Mouse (Mus musculus) embryonic facial prominence, embryonic 12.5 days (tissue): ENCODE data around the gene Prpf19. TPM values are rescaled to one million over a fixed set of nuclear protein-coding genes. Genes with fewer than 3 reads are reported as not detected.

ENCODE experiments used
- ATAC-seq: fragments of 200-750 bp; cut with Nextera tagmentation; 2 replicates; pipeline ENCODE4 v1.8.0; 2017; ENCODE audit not compliant: insufficient number of reproducible peaks, insufficient read depth, low FRiP score, low TSS enrichment
- H3K27ac ChIP-seq: fragments of 300-500 bp; sonication (generic); 2 replicates; pipeline ENCODE4 v1.5.1; 2016; ENCODE audit warnings: mild to moderate bottlenecking
- H3K27me3 ChIP-seq: fragments of 300-500 bp; sonication (generic); 2 replicates; pipeline ENCODE4 v1.6.1; 2016; ENCODE audit warnings: mild to moderate bottlenecking, moderate library complexity
- H3K36me3 ChIP-seq: fragments of 300-500 bp; sonication (generic); 2 replicates; pipeline ENCODE4 v1.6.1; 2016; ENCODE audit warnings: mild to moderate bottlenecking
- H3K4me1 ChIP-seq: fragments of 300-500 bp; sonication (generic); 2 replicates; pipeline ENCODE4 v1.6.1; 2016
- H3K4me2 ChIP-seq: fragments of 300-500 bp; sonication (generic); replicated peaks from 2 replicates; pipeline ENCODE4 v1.6.1; 2016; ENCODE audit warnings: mild to moderate bottlenecking, moderate library complexity
- H3K4me3 ChIP-seq: fragments of 300-500 bp; sonication (generic); 2 replicates; pipeline ENCODE4 v1.5.1; 2016; ENCODE audit warnings: mild to moderate bottlenecking
- H3K9ac ChIP-seq: fragments of 300-500 bp; sonication (generic); 2 replicates; pipeline ENCODE4 v1.6.1; 2016; ENCODE audit warnings: mild to moderate bottlenecking, moderate library complexity
- H3K9me3 ChIP-seq: fragments of 300-500 bp; sonication (generic); 2 replicates; pipeline ENCODE4 v1.6.1; 2016; ENCODE audit warnings: mild to moderate bottlenecking, moderate library complexity
- WGBS: fragments of 180-500 bp; shearing (Covaris S2); methylation state at CpG from one replicate; pipeline ENCODE4 v1.1.7; 2016; 5-methylcytosine and 5-hydroxymethylcytosine counted together
- polyA plus RNA-seq: library from polyadenylated mRNA; unstranded; fragments of >200 nt; fragmentation: Nextera tagmentation; extraction: Ambion mirVana; gene quantifications from 2 replicates; pipeline ENCODE4 v1.2.1, GENCODE M21; 2016

Prpf19 gene
- polyA plus RNA-seq, 1 experiment from 2014 or later, result 41.5 TPM

GRCm38 (mm10) chr19:10920532-10920931 lies 25.5 kb downstream of the Prpf19 start, which contains the start of gene Zp1:
TSS of gene Zp1 (minus strand) at chr19:10920632.
- no peak for ATAC-seq
- Histone ChIP-seq H3K9ac (no peak within 1 kb of the TSS), H3K27ac (no peak within 1 kb of the TSS), H3K4me1 (no peaks in the 10 kb centered on the region), H3K4me2 (no peak within 1 kb of the TSS), H3K36me3 (no peaks in the 10 kb centered on the region), H3K27me3 (no peaks in the 10 kb centered on the region), H3K4me3 (no peak within 1 kb of the TSS), H3K9me3 (no peaks in the 10 kb centered on the region)
- 53% methylated on average over 2 of the region's 2 CpGs for WGBS

GRCm38 (mm10) chr19:10921058-10921457 lies 26.0 kb downstream of the Prpf19 start:
- H3K27ac ChIP-seq, result no peak overlapping the region
- no peak for ATAC-seq
- H3K9ac ChIP-seq, result no peak overlapping the region
- no peak overlapping the region for H3K4me2 ChIP-seq
- H3K4me1 ChIP-seq, result no peaks in the 10 kb centered on the region
- no peaks in the 10 kb centered on the region for H3K36me3 ChIP-seq
- 78% methylated on average over 3 of the region's 3 CpGs for WGBS
- no peaks in the 10 kb centered on the region for H3K9me3 ChIP-seq
- no peak overlapping the region for H3K4me3 ChIP-seq
- no peaks in the 10 kb centered on the region for H3K27me3 ChIP-seq

- no peak for ATAC-seq
- no peaks in the 10 kb centered on the region for H3K4me1 ChIP-seq
Measured at GRCm38 (mm10) chr19:10924220-10924619, 29.2 kb downstream of the Prpf19 start.

GRCm38 (mm10) chr19:10926123-10926621 lies 31.1 kb downstream of the Prpf19 start:
- Histone ChIP-seq H3K9ac (no peak overlapping the region), H3K27ac (peak overlapping the region; percentile 57; the same call in 1 of the 2 replicates), H3K9me3 (no peaks in the 10 kb centered on the region), H3K36me3 (no peaks in the 10 kb centered on the region), H3K4me2 (no peak overlapping the region), H3K4me1 (no peaks in the 10 kb centered on the region), H3K27me3 (no peaks in the 10 kb centered on the region), H3K4me3 (no peak overlapping the region)
- no peak; the same call in 1 of the 2 replicates for ATAC-seq
- WGBS, result 35% methylated on average over 6 of the region's 6 CpGs

More at GRCm38 (mm10) chr19:10924220-10924619, 29.2 kb downstream of the Prpf19 start:
- no peak overlapping the region for H3K4me2 ChIP-seq
- no peak overlapping the region for H3K4me3 ChIP-seq
- H3K27me3 ChIP-seq, result no peaks in the 10 kb centered on the region
- no peaks in the 10 kb centered on the region for H3K9me3 ChIP-seq
- no peak overlapping the region for H3K27ac ChIP-seq
- no peaks in the 10 kb centered on the region for H3K36me3 ChIP-seq
- no peak overlapping the region for H3K9ac ChIP-seq
- WGBS, result 48% methylated on average over 4 of the region's 4 CpGs

DNA sequence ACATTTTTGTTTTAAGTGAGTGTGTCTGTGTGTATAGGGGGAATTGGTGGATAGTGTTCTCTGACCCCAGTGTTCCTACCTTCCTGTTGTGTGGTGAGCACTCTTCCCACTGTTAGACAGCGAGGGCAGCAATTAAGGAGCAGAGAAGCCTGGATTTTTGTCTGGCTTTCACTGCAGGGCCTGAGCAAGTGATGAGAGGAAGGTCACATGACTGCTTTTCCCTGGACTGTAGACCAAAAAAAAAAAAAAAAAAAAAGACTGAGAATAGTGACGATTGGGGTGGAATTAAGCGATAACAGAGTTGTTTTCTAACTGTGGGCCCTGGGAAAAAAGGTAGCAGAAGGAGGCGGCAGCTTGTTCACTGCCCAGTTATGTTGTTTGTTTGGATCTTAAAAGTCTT lies 31.6 kb downstream of the Prpf19 start:
- Histone ChIP-seq H3K9ac (no peak overlapping the region), H3K27ac (peak overlapping the region; percentile 57; the same call in 1 of the 2 replicates)
- ATAC-seq, result no peak

GRCm38 (mm10) chr19:10930641-10931040 lies 35.6 kb downstream of the Prpf19 start:
- no peak overlapping the region for H3K4me2 ChIP-seq
- H3K36me3 ChIP-seq, result no peaks in the 10 kb centered on the region
- no peak overlapping the region for H3K27ac ChIP-seq
- WGBS, result 79% methylated on average over 2 of the region's 2 CpGs
- H3K4me3 ChIP-seq, result no peak overlapping the region
- no peaks in the 10 kb centered on the region for H3K27me3 ChIP-seq
- ATAC-seq, result no peak
- no peaks in the 10 kb centered on the region for H3K9me3 ChIP-seq
- H3K9ac ChIP-seq, result no peak overlapping the region
- H3K4me1 ChIP-seq, result no peaks in the 10 kb centered on the region

More for the DNA sequence above, 31.6 kb downstream of the Prpf19 start:
- no peak overlapping the region for H3K4me2 ChIP-seq
- H3K4me1 ChIP-seq, result no peaks in the 10 kb centered on the region
- no peak overlapping the region for H3K4me3 ChIP-seq
- no peaks in the 10 kb centered on the region for H3K9me3 ChIP-seq
- no peaks in the 10 kb centered on the region for H3K27me3 ChIP-seq
- H3K36me3 ChIP-seq, result no peaks in the 10 kb centered on the region
- 47% methylated on average over 4 of the region's 4 CpGs for WGBS

DNA sequence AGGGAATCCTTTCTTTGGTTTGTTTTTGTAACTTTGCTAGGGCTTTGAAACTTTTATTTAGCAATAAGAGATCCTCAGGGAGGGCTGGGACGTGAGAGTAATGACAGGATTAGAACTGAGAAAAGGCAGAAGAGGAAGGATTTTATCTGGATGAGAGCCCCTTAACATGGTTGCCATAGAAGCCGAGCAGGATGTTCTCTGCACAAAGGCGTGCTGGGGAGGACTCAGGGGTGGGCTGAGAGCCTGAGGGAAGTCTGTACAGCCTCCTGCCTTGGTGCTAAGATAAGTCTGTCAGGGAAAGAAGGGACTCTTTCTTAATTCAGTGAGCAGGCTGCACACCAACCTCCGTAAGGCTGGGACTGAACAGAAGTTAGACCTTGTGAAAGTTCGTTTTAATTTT lies 40.0 kb downstream of the Prpf19 start:
- Histone ChIP-seq H3K4me1 (no peaks in the 10 kb centered on the region), H3K9ac (no peak overlapping the region), H3K27me3 (no peaks in the 10 kb centered on the region), H3K36me3 (no peaks in the 10 kb centered on the region), H3K9me3 (no peaks in the 10 kb centered on the region), H3K27ac (no peak overlapping the region), H3K4me3 (no peak overlapping the region), H3K4me2 (no peak overlapping the region)
- no peak for ATAC-seq
- 37% methylated on average over 5 of the region's 5 CpGs for WGBS

DNA sequence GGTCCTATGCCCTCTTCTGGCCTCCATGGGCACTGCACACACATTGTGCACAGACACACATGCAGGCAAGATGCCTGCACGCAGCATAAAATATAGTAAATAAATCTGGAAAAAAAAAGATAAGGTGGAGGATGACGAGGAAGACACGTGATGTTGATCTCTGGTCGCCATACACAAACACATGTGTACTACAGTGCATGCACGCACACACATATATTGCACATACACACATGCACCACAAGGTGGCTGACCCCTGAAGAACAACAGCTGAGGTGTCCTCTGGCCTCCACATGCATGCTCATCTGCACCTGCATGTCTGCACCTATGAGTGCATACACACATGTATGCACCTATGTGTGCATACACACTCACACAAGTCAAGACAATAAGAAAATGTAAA lies 41.0 kb downstream of the Prpf19 start:
- Histone ChIP-seq H3K4me2 (no peak overlapping the region), H3K9ac (no peak overlapping the region), H3K36me3 (no peaks in the 10 kb centered on the region), H3K27ac (no peak overlapping the region), H3K27me3 (no peaks in the 10 kb centered on the region), H3K9me3 (no peaks in the 10 kb centered on the region), H3K4me3 (no peak overlapping the region), H3K4me1 (peaks cover 5% of the 10 kb centered on the region)
- no peak for ATAC-seq
- 83% methylated on average over 5 of the region's 5 CpGs for WGBS

- no peak within 1 kb of the TSS for H3K27ac ChIP-seq
- no peak within 1 kb of the TSS for H3K4me3 ChIP-seq
- 58% methylated on average over 5 of the region's 5 CpGs for WGBS
- ATAC-seq, result no peak
- peaks cover 4% of the 10 kb centered on the region; the same call in 1 of the 2 replicates for H3K36me3 ChIP-seq
- no peak within 1 kb of the TSS for H3K4me2 ChIP-seq
- peaks cover 6% of the 10 kb centered on the region for H3K4me1 ChIP-seq
- H3K9ac ChIP-seq, result no peak within 1 kb of the TSS
- no peaks in the 10 kb centered on the region for H3K27me3 ChIP-seq
- no peaks in the 10 kb centered on the region for H3K9me3 ChIP-seq
Measured at GRCm38 (mm10) chr19:10937110-10937563, 42.1 kb downstream of the Prpf19 start, which contains the start of gene Ptgdr2. TSS of gene Ptgdr2 (plus strand) at chr19:10937160.

GRCm38 (mm10) chr19:10938771-10939170 lies 43.7 kb downstream of the Prpf19 start:
- peaks cover 6% of the 10 kb centered on the region for H3K4me1 ChIP-seq
- WGBS, result 50% methylated on average over 3 of the region's 3 CpGs
- H3K9me3 ChIP-seq, result no peaks in the 10 kb centered on the region
- H3K27ac ChIP-seq, result no peak overlapping the region
- ATAC-seq, result no peak
- H3K4me2 ChIP-seq, result no peak overlapping the region
- H3K36me3 ChIP-seq, result peaks cover 18% of the 10 kb centered on the region
- H3K4me3 ChIP-seq, result no peak overlapping the region
- no peaks in the 10 kb centered on the region for H3K27me3 ChIP-seq
- H3K9ac ChIP-seq, result no peak overlapping the region

DNA sequence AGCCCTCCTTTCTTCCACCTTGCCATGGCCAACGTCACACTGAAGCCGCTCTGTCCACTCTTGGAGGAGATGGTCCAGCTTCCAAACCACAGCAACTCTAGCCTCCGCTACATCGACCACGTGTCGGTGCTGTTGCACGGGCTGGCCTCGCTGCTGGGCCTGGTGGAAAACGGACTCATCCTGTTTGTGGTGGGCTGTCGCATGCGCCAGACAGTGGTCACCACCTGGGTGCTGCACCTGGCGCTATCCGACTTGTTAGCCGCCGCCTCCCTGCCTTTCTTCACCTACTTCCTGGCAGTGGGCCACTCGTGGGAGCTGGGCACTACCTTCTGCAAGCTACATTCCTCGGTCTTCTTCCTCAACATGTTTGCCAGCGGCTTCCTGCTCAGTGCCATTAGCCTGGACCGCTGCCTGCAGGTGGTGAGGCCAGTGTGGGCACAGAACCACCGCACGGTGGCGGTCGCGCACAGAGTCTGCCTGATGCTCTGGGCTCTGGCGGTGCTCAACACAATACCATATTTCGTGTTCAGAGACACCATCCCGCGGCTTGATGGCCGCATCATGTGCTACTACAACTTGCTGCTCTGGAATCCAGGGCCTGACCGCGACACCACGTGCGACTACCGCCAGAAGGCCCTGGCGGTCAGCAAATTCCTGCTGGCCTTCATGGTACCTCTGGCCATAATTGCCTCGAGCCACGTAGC lies 45.2 kb downstream of the Prpf19 start:
- Histone ChIP-seq H3K36me3 (peaks cover 33% of the 10 kb centered on the region), H3K27me3 (no peaks in the 10 kb centered on the region), H3K4me1 (peaks cover 6% of the 10 kb centered on the region), H3K9ac (peak overlapping the region; percentile 56), H3K4me3 (peak overlapping the region; percentile 37), H3K9me3 (no peaks in the 10 kb centered on the region), H3K4me2 (peak overlapping the region; percentile 83), H3K27ac (no peak overlapping the region)
- whole genome bisulfite sequencing, result 19% methylated on average over 37 of the region's 37 CpGs
- peak; percentile 79 for ATAC-seq

GRCm38 (mm10) chr19:10940801-10941457 lies 45.9 kb downstream of the Prpf19 start:
- H3K27ac ChIP-seq, result no peak overlapping the region

More at GRCm38 (mm10) chr19:10940801-10941457, 45.9 kb downstream of the Prpf19 start:
- Histone ChIP-seq H3K4me3 (peak overlapping the region; percentile 37), H3K27me3 (no peaks in the 10 kb centered on the region), H3K9ac (peak overlapping the region; percentile 56), H3K4me1 (peaks cover 6% of the 10 kb centered on the region), H3K9me3 (no peaks in the 10 kb centered on the region), H3K4me2 (peak overlapping the region; percentile 83), H3K36me3 (peaks cover 36% of the 10 kb centered on the region)
- peak; percentile 16; the same call in 1 of the 2 replicates for ATAC-seq
- 3% methylated on average over 40 of the region's 40 CpGs for WGBS
